Mouse (Mus musculus): ENCODE measurements around the gene Tbx3. TPM values are rescaled to one million over a fixed set of nuclear protein-coding genes. Genes with fewer than 3 reads are reported as not detected.

Tbx3 gene
- total and polyA plus RNA-seq, 2 experiments = 7.7 to 32.4 TPM

DNA sequence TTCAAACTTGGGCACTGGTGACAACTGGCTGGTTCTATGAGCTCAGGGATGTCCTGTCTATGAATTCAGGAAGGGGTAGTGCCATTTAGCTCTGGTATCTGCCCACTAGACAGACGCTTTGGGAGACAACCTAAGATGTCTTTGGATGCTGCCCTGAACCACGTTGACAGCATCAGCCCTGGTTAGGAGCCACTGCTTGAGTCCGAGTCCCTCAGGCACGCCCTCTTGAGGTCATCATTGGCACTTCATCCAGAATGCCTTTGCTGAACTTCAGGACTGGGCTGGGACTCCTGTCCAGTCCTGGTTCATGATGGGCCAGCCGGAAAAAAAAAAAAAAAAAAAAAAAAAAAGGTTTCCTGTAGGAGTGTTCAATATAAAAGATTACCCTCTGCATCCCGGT lies 22.0 kb downstream of the Tbx3 start:
- no peak overlapping the region for H3K27ac ChIP-seq (replicated peaks; ENCODE audit: insufficient read depth, low read depth, low read length)
- H3K27me3 ChIP-seq (ENCODE audit: control insufficient read depth, insufficient read depth, low read length) = no peaks in the 10 kb centered on the region
- no peak overlapping the region for H3K4me3 ChIP-seq (ENCODE audit: insufficient read depth, low read depth, low read length)
- H3K79me2 ChIP-seq (ENCODE audit: control insufficient read depth, insufficient read depth, low read length) = no peaks in the 10 kb centered on the region
- TF ChIP-seq POLR2A (IDR thresholded peaks at IDR 0.05; ENCODE audit: extremely low read depth, insufficient read depth, low read length) (no peak), CTCF (IDR thresholded peaks at IDR 0.05; ENCODE audit: low read depth, low read length) (peak; percentile 50)
- 46% methylated on average over 6 of the region's 6 CpGs for whole genome bisulfite sequencing
- DNase-seq (ENCODE audit: extremely low read depth, low read depth, low spot score) = no peak
- no peaks in the 10 kb centered on the region for H3K36me3 ChIP-seq (ENCODE audit: control insufficient read depth, insufficient read depth, low read length)
- no peaks in the 10 kb centered on the region for H3K4me1 ChIP-seq (ENCODE audit: control insufficient read depth, insufficient read depth, low read length)
- no peak overlapping the region for H3K9ac ChIP-seq (ENCODE audit: low read depth, low read length)

- Histone ChIP-seq H3K36me3 (ENCODE audit: control insufficient read depth, insufficient read depth, low read length) (no peaks in the 10 kb centered on the region), H3K27ac (replicated peaks; ENCODE audit: insufficient read depth, low read depth, low read length) (no peak overlapping the region), H3K4me1 (ENCODE audit: control insufficient read depth, insufficient read depth, low read length) (no peaks in the 10 kb centered on the region), H3K79me2 (ENCODE audit: control insufficient read depth, insufficient read depth, low read length) (no peaks in the 10 kb centered on the region), H3K4me3 (ENCODE audit: insufficient read depth, low read depth, low read length) (no peak overlapping the region), H3K9ac (ENCODE audit: low read depth, low read length) (no peak overlapping the region), H3K27me3 (ENCODE audit: control insufficient read depth, insufficient read depth, low read length) (no peaks in the 10 kb centered on the region; the same call in 1 of the 2 replicates)
- 48% methylated on average over 8 of the region's 8 CpGs for WGBS
- TF ChIP-seq POLR2A (IDR thresholded peaks at IDR 0.05; ENCODE audit: extremely low read depth, insufficient read depth, low read length) (no peak), CTCF (IDR thresholded peaks at IDR 0.05; ENCODE audit: low read depth, low read length) (no peak)
- DNase-seq (ENCODE audit: extremely low read depth, low read depth, low spot score) = no peak
Measured at GRCm38 (mm10) chr5:119694914-119695313, 24.4 kb downstream of the Tbx3 start.

DNA sequence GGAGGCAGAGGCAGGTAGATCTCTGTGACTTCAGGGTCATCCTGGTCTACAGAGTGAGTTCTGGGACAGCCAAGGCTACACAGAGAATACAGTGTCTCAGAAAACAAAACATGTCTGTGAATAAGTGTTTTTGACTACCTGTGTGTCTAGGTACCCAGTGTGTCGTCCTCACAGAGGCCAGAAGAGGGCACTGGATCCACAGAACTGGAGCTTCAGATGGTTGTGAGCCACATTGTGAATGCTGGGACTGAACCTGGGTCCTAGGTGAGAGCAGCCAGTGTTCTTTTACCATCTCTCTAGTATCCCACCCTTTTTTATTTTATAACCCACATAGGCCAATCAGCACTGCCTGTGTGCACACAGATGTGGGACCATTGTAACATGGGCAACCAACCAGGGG lies 32.6 kb downstream of the Tbx3 start:
- WGBS = 74% methylated on average over 1 of the region's 1 CpGs
- TF ChIP-seq POLR2A (IDR thresholded peaks at IDR 0.05; ENCODE audit: extremely low read depth, insufficient read depth, low read length) (no peak), CTCF (IDR thresholded peaks at IDR 0.05; ENCODE audit: low read depth, low read length) (no peak)
- no peak overlapping the region for H3K4me3 ChIP-seq (ENCODE audit: insufficient read depth, low read depth, low read length)
- no peak overlapping the region for H3K9ac ChIP-seq (ENCODE audit: low read depth, low read length)
- H3K27ac ChIP-seq (replicated peaks; ENCODE audit: insufficient read depth, low read depth, low read length) = no peak overlapping the region
- DNase-seq (ENCODE audit: extremely low read depth, low read depth, low spot score) = no peak
- no peaks in the 10 kb centered on the region for H3K79me2 ChIP-seq (ENCODE audit: control insufficient read depth, insufficient read depth, low read length)
- H3K4me1 ChIP-seq (ENCODE audit: control insufficient read depth, insufficient read depth, low read length) = no peaks in the 10 kb centered on the region
- H3K36me3 ChIP-seq (ENCODE audit: control insufficient read depth, insufficient read depth, low read length) = no peaks in the 10 kb centered on the region
- H3K27me3 ChIP-seq (ENCODE audit: control insufficient read depth, insufficient read depth, low read length) = peaks cover 6% of the 10 kb centered on the region; the same call in 1 of the 2 replicates

- Histone ChIP-seq H3K27ac (replicated peaks; ENCODE audit: insufficient read depth, low read depth, low read length) (no peak overlapping the region), H3K27me3 (ENCODE audit: control insufficient read depth, insufficient read depth, low read length) (peaks cover 6% of the 10 kb centered on the region; the same call in 1 of the 2 replicates), H3K4me1 (ENCODE audit: control insufficient read depth, insufficient read depth, low read length) (no peaks in the 10 kb centered on the region), H3K36me3 (ENCODE audit: control insufficient read depth, insufficient read depth, low read length) (no peaks in the 10 kb centered on the region), H3K9ac (ENCODE audit: low read depth, low read length) (no peak overlapping the region), H3K79me2 (ENCODE audit: control insufficient read depth, insufficient read depth, low read length) (no peaks in the 10 kb centered on the region), H3K4me3 (ENCODE audit: insufficient read depth, low read depth, low read length) (no peak overlapping the region)
- TF ChIP-seq CTCF (IDR thresholded peaks at IDR 0.05; ENCODE audit: low read depth, low read length) = no peak
- TF ChIP-seq POLR2A (IDR thresholded peaks at IDR 0.05; ENCODE audit: extremely low read depth, insufficient read depth, low read length) = no peak
- no peak for DNase-seq (ENCODE audit: extremely low read depth, low read depth, low spot score)
- 56% methylated on average over 7 of the region's 7 CpGs for WGBS
Measured at GRCm38 (mm10) chr5:119704900-119705299, 34.4 kb downstream of the Tbx3 start.

DNA sequence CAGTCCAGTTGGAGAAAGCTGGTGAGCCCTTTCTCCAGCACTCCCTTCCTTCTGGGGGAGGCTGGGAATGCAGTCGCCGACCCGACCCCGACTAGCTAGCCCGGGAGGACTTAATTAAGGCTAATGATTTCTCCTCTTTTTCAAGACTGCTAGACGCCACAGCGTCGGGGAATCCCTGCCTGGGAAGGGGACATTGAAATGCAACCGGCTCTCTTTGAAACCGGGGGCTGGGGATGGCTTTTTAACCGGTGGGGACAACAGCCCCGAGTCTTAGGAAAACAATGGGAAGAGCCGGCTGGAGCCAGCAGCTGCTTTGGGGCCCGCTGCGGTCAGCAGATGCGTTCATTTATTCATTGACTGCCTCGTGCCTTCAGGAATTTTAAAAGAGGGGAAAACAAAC lies 36.0 kb downstream of the Tbx3 start:
- Histone ChIP-seq H3K4me3 (ENCODE audit: insufficient read depth, low read depth, low read length) (no peak overlapping the region), H3K4me1 (ENCODE audit: control insufficient read depth, insufficient read depth, low read length) (no peaks in the 10 kb centered on the region), H3K27ac (replicated peaks; ENCODE audit: insufficient read depth, low read depth, low read length) (no peak overlapping the region), H3K27me3 (ENCODE audit: control insufficient read depth, insufficient read depth, low read length) (peaks cover 6% of the 10 kb centered on the region; the same call in 1 of the 2 replicates), H3K36me3 (ENCODE audit: control insufficient read depth, insufficient read depth, low read length) (no peaks in the 10 kb centered on the region), H3K79me2 (ENCODE audit: control insufficient read depth, insufficient read depth, low read length) (no peaks in the 10 kb centered on the region), H3K9ac (ENCODE audit: low read depth, low read length) (no peak overlapping the region)
- WGBS = 7% methylated on average over 17 of the region's 17 CpGs
- DNase-seq (ENCODE audit: extremely low read depth, low read depth, low spot score) = no peak
- no peak for TF ChIP-seq CTCF (IDR thresholded peaks at IDR 0.05; ENCODE audit: low read depth, low read length)

DNA sequence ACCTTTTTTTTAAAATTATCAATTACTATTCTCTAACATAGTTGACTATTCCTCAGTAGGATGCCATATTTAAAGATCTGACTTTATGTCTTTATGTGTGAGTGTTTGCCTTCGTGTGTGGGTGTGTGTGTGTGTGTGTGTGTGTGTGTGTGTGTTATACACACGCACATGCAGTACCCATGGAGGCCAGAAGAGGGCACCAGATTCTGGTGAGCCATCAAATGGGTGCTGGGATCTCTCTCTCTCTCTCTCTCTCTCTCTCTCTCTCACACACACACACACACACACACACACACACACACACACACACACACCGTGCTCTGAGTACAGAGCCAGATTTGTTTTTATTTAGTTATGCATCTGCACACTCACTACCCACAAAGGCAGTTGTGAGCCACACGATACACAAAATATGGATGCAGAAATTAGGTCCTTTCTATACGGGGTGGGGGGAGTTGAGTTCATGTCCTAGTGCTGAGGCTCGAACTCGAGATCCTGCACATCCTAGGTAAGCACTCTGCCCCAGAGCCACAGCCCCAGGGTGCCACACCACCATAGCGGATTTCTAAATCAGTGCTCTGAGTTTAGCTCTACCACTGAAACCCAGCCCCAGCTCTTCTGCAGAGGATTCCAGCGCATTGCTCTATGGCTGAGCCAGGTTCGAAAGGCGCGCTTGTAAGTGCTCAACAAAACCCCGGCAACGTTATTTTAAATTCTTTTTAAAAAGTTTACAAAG lies 38.5 kb downstream of the Tbx3 start:
- no peak overlapping the region for H3K9ac ChIP-seq (ENCODE audit: low read depth, low read length)
- H3K27ac ChIP-seq (replicated peaks; ENCODE audit: insufficient read depth, low read depth, low read length) = no peak overlapping the region
- H3K4me1 ChIP-seq (ENCODE audit: control insufficient read depth, insufficient read depth, low read length) = no peaks in the 10 kb centered on the region
- no peaks in the 10 kb centered on the region for H3K79me2 ChIP-seq (ENCODE audit: control insufficient read depth, insufficient read depth, low read length)
- H3K4me3 ChIP-seq (ENCODE audit: insufficient read depth, low read depth, low read length) = no peak overlapping the region
- no peaks in the 10 kb centered on the region for H3K36me3 ChIP-seq (ENCODE audit: control insufficient read depth, insufficient read depth, low read length)
- TF ChIP-seq CTCF (IDR thresholded peaks at IDR 0.05; ENCODE audit: low read depth, low read length) = no peak
- no peak for TF ChIP-seq POLR2A (IDR thresholded peaks at IDR 0.05; ENCODE audit: extremely low read depth, insufficient read depth, low read length)
- WGBS = 92% methylated on average over 14 of the region's 14 CpGs
- peaks cover 6% of the 10 kb centered on the region; the same call in 1 of the 2 replicates for H3K27me3 ChIP-seq (ENCODE audit: control insufficient read depth, insufficient read depth, low read length)
- DNase-seq (ENCODE audit: extremely low read depth, low read depth, low spot score) = no peak

Data from liver, adult 2 months (tissue).